Mouse (Mus musculus): ENCODE data around the gene Ppt1. TPM values are rescaled to one million over a fixed set of nuclear protein-coding genes. Genes with fewer than 3 reads are reported as not detected.

The Ppt1 gene
- total and polyA plus RNA-seq, 2 experiments from 2014 or later: 44.2 to 81.3 TPM

GRCm38 (mm10) chr4:122838416-122838815 lies 2.4 kb downstream of the Ppt1 start:
- DNase-seq (ENCODE audit: low spot score): no peak
- 73% methylated on average over 1 of the region's 1 CpGs for WGBS
- no peak overlapping the region for H3K4me2 ChIP-seq (ENCODE audit: low read depth, low read length, poor library complexity, severe bottlenecking)

DNA sequence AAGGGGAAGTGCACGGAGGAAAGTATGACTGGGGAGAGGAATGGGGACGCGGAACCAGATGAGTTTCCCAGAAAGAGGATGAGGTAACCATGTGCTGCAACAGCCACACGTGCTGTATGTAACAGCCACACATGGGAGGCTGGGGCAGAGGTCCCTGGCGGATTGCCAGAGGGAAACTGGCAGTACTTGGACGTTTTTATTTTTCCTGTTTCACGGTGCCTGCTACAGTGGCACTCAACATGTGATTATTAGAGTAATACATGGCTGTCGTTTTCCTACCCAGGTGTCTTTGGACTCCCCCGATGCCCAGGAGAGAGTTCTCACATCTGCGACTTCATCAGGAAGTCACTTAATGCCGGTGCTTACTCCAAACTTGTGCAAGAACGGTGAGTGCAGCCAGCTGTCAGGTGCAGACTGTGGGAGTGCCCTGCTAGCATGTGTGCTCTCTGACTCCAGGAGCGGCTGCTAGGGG lies 12.1 kb downstream of the Ppt1 start:
- Histone ChIP-seq H3K4me2 (ENCODE audit: low read depth, low read length, poor library complexity, severe bottlenecking) (no peak overlapping the region), H3K27me3 (ENCODE audit: insufficient read depth, low read length) (no peaks in the 10 kb centered on the region), H3K9me3 (ENCODE audit: low read length) (no peaks in the 10 kb centered on the region), H3K9ac (replicated peaks; ENCODE audit: low read length, poor library complexity, severe bottlenecking) (no peak overlapping the region), H3K36me3 (ENCODE audit: insufficient read depth, low read length) (peaks cover 63% of the 10 kb centered on the region), H3K4me3 (ENCODE audit: low read depth, low read length) (no peak overlapping the region), H3K4me1 (ENCODE audit: insufficient read depth, low read length) (no peaks in the 10 kb centered on the region), H3K27ac (ENCODE audit: low read depth, low read length) (no peak overlapping the region)
- 84% methylated on average over 13 of the region's 13 CpGs for WGBS
- DNase-seq (ENCODE audit: low spot score): no peak
- TF ChIP-seq CTCF (IDR thresholded peaks at IDR 0.05): no peak
- no peak for ATAC-seq (ENCODE audit: low FRiP score)

More at GRCm38 (mm10) chr4:122838416-122838815, 2.4 kb downstream of the Ppt1 start:
- no peaks in the 10 kb centered on the region for H3K9me3 ChIP-seq (ENCODE audit: low read length)
- TF ChIP-seq CTCF (IDR thresholded peaks at IDR 0.05): no peak
- no peak overlapping the region for H3K27ac ChIP-seq (ENCODE audit: low read depth, low read length)
- no peaks in the 10 kb centered on the region for H3K27me3 ChIP-seq (ENCODE audit: insufficient read depth, low read length)
- peaks cover 14% of the 10 kb centered on the region; the same call in 1 of the 2 replicates for H3K36me3 ChIP-seq (ENCODE audit: insufficient read depth, low read length)
- H3K4me3 ChIP-seq (ENCODE audit: low read depth, low read length): no peak overlapping the region
- peaks cover 6% of the 10 kb centered on the region; the same call in 1 of the 2 replicates for H3K4me1 ChIP-seq (ENCODE audit: insufficient read depth, low read length)
- no peak for ATAC-seq (ENCODE audit: low FRiP score)
- H3K9ac ChIP-seq (replicated peaks; ENCODE audit: low read length, poor library complexity, severe bottlenecking): no peak overlapping the region

- peaks cover 68% of the 10 kb centered on the region for H3K36me3 ChIP-seq (ENCODE audit: insufficient read depth, low read length)
- no peak overlapping the region for H3K27ac ChIP-seq (ENCODE audit: low read depth, low read length)
- H3K27me3 ChIP-seq (ENCODE audit: insufficient read depth, low read length): no peaks in the 10 kb centered on the region
- no peak overlapping the region for H3K9ac ChIP-seq (replicated peaks; ENCODE audit: low read length, poor library complexity, severe bottlenecking)
- no peaks in the 10 kb centered on the region for H3K4me1 ChIP-seq (ENCODE audit: insufficient read depth, low read length)
- no peak overlapping the region for H3K4me2 ChIP-seq (ENCODE audit: low read depth, low read length, poor library complexity, severe bottlenecking)
- ATAC-seq (ENCODE audit: low FRiP score): no peak
- H3K4me3 ChIP-seq (ENCODE audit: low read depth, low read length): no peak overlapping the region
- no peak for TF ChIP-seq CTCF (IDR thresholded peaks at IDR 0.05)
- no peak for DNase-seq (ENCODE audit: low spot score)
- no peaks in the 10 kb centered on the region for H3K9me3 ChIP-seq (ENCODE audit: low read length)
These were observed 15.5 kb downstream of the Ppt1 start for GRCm38 (mm10) chr4:122851535-122851934.

DNA sequence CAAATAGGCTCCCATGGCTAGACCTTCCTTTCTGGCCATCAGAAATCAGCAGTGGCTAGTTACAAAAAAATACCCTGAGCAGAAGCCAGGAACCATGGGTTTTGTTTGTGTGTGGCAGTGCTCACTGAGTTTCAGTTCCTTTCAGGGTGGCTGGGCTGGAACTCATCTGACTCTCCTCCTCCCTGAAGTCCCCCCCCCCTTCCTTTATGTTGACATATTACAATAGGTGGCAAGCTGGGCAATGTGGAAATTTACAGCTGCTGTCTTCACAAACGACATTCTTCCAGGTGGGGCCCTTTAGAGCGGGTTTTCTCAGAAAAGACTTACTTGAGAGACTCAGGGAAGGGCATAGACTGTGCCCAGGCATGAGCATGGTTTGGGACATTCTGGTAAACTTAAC lies 17.6 kb downstream of the Ppt1 start:
- H3K9me3 ChIP-seq (ENCODE audit: low read length): no peaks in the 10 kb centered on the region
- H3K27me3 ChIP-seq (ENCODE audit: insufficient read depth, low read length): no peaks in the 10 kb centered on the region
- no peak for TF ChIP-seq CTCF (IDR thresholded peaks at IDR 0.05)
- ATAC-seq (ENCODE audit: low FRiP score) (no peak), DNase-seq (ENCODE audit: low spot score) (no peak)
- no peak overlapping the region for H3K27ac ChIP-seq (ENCODE audit: low read depth, low read length)
- no peaks in the 10 kb centered on the region for H3K4me1 ChIP-seq (ENCODE audit: insufficient read depth, low read length)
- peaks cover 69% of the 10 kb centered on the region for H3K36me3 ChIP-seq (ENCODE audit: insufficient read depth, low read length)
- H3K4me2 ChIP-seq (ENCODE audit: low read depth, low read length, poor library complexity, severe bottlenecking): no peak overlapping the region
- H3K9ac ChIP-seq (replicated peaks; ENCODE audit: low read length, poor library complexity, severe bottlenecking): no peak overlapping the region
- 69% methylated on average over 2 of the region's 2 CpGs for WGBS
- H3K4me3 ChIP-seq (ENCODE audit: low read depth, low read length): no peak overlapping the region

DNA sequence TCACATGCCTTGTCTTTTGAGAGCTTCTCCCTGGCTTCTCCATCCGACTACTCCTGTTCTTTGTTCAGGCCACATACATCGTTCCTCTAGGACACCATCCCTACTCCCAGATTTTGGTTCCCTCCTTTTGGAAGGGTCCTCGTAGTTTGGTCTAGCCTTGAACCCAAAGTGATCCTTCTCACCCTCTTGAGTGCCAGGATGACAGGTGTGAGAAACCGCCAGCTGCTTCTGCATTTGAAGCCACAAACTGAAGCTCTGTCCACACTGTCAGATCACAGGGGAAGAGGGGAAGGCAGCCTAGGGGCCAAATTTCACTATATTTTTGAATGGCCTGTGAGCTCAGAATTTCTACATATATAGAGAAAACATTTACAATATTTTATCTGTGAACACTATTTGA lies 18.7 kb downstream of the Ppt1 start:
- peaks cover 68% of the 10 kb centered on the region for H3K36me3 ChIP-seq (ENCODE audit: insufficient read depth, low read length)
- DNase-seq (ENCODE audit: low spot score): no peak

GRCm38 (mm10) chr4:122857909-122858308 lies 21.9 kb downstream of the Ppt1 start:
- ATAC-seq (ENCODE audit: low FRiP score): no peak
- no peaks in the 10 kb centered on the region for H3K27me3 ChIP-seq (ENCODE audit: insufficient read depth, low read length)
- no peaks in the 10 kb centered on the region for H3K4me1 ChIP-seq (ENCODE audit: insufficient read depth, low read length)
- peaks cover 66% of the 10 kb centered on the region for H3K36me3 ChIP-seq (ENCODE audit: insufficient read depth, low read length)
- H3K9me3 ChIP-seq (ENCODE audit: low read length): no peaks in the 10 kb centered on the region
- WGBS: 39% methylated on average over 2 of the region's 2 CpGs
- TF ChIP-seq CTCF (IDR thresholded peaks at IDR 0.05): peak; percentile 24; the same call in 1 of the 2 replicates
- H3K9ac ChIP-seq (replicated peaks; ENCODE audit: low read length, poor library complexity, severe bottlenecking): no peak overlapping the region
- H3K27ac ChIP-seq (ENCODE audit: low read depth, low read length): no peak overlapping the region
- no peak overlapping the region for H3K4me3 ChIP-seq (ENCODE audit: low read depth, low read length)
- H3K4me2 ChIP-seq (ENCODE audit: low read depth, low read length, poor library complexity, severe bottlenecking): no peak overlapping the region
- no peak for DNase-seq (ENCODE audit: low spot score)

More for the DNA sequence above, 18.7 kb downstream of the Ppt1 start:
- no peak overlapping the region for H3K4me3 ChIP-seq (ENCODE audit: low read depth, low read length)
- TF ChIP-seq CTCF (IDR thresholded peaks at IDR 0.05): no peak
- no peaks in the 10 kb centered on the region for H3K27me3 ChIP-seq (ENCODE audit: insufficient read depth, low read length)
- 97% methylated on average over 4 of the region's 4 CpGs for WGBS
- H3K9me3 ChIP-seq (ENCODE audit: low read length): no peaks in the 10 kb centered on the region
- H3K4me1 ChIP-seq (ENCODE audit: insufficient read depth, low read length): no peaks in the 10 kb centered on the region
- H3K9ac ChIP-seq (replicated peaks; ENCODE audit: low read length, poor library complexity, severe bottlenecking): no peak overlapping the region
- no peak overlapping the region for H3K4me2 ChIP-seq (ENCODE audit: low read depth, low read length, poor library complexity, severe bottlenecking)
- ATAC-seq (ENCODE audit: low FRiP score): no peak
- H3K27ac ChIP-seq (ENCODE audit: low read depth, low read length): no peak overlapping the region

Measured in midbrain, postnatal 0 days (tissue).